Mouse (Mus musculus): Measurements from ENCODE around the gene Snx29.

DNA sequence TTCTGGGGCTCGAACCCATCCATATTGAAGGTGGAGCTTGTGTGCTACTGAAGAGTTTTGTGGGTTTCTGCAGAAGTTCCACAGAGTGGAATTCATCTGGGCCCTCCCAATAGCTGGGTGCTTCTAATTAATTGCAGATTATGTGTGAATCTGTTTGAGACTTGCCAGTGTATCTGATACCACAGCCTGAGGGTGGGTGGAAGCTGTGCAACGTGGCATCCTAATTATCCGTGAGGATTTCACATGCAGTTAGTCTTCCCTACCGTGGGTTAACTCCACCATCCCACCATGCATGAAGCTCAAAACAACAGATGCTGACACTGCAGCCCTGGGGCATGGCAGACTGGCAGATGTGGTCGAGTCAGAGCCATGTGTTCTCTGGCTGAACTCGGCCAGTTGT, 107.8 kb downstream of the Snx29 start:
- TF ChIP-seq CTCF (IDR thresholded peaks at IDR 0.05; ENCODE audit: low read depth) (no peak), EP300 (IDR thresholded peaks at IDR 0.05; ENCODE audit: low read depth) (no peak)

Measured in liver, embryonic 14.5 days (tissue).